Mouse (Mus musculus) liver, adult 2 months (tissue): ENCODE results near the gene Gm17660. TPM values are rescaled to one million over a fixed set of nuclear protein-coding genes. Genes with fewer than 3 reads are reported as not detected.

Experiments used
- DNase-seq: peaks from one replicate; pipeline ENCODE4 v3.0.0-alpha.2; 2011; ENCODE audit warnings: low read depth, low spot score; ENCODE audit errors: extremely low read depth
- H3K27ac ChIP-seq: fragments of 200-500 bp; replicated peaks from 2 replicates; pipeline ENCODE4 v1.5.1; 2012; ENCODE audit warnings: low read depth, mild to moderate bottlenecking, control low read depth, inconsistent platforms, low read length; ENCODE audit not compliant: insufficient read depth
- H3K27me3 ChIP-seq: fragments of 200-500 bp; 2 replicates; pipeline ENCODE4 v1.6.1; 2012; ENCODE audit warnings: mild to moderate bottlenecking, moderate library complexity, low read length, inconsistent platforms; ENCODE audit not compliant: control insufficient read depth, insufficient read depth
- H3K36me3 ChIP-seq: fragments of 200-500 bp; 2 replicates; pipeline ENCODE4 v1.6.1; 2012; ENCODE audit warnings: low read length, inconsistent platforms; ENCODE audit not compliant: control insufficient read depth, insufficient read depth
- H3K4me1 ChIP-seq: fragments of 200-500 bp; 2 replicates; pipeline ENCODE4 v1.6.1; 2011; ENCODE audit warnings: low read length; ENCODE audit not compliant: control insufficient read depth, insufficient read depth
- H3K4me3 ChIP-seq: fragments of 200-500 bp; 2 replicates; pipeline ENCODE4 v1.5.1; 2011; ENCODE audit warnings: low read depth, mild to moderate bottlenecking, control low read depth, low read length, moderate library complexity; ENCODE audit not compliant: insufficient read depth
- H3K79me2 ChIP-seq: fragments of 200-500 bp; 2 replicates; pipeline ENCODE4 v1.6.1; 2012; ENCODE audit warnings: inconsistent platforms, mild to moderate bottlenecking, low read length, moderate library complexity; ENCODE audit not compliant: control insufficient read depth, insufficient read depth
- H3K9ac ChIP-seq: fragments of 200-500 bp; 2 replicates; pipeline ENCODE4 v1.6.1; 2012; ENCODE audit warnings: low read depth, mild to moderate bottlenecking, control low read depth, inconsistent platforms, low read length
- CTCF ChIP-seq: fragments of 200-500 bp; IDR thresholded peaks from 2 replicates; pipeline ENCODE4 v1.5.1; 2011; ENCODE audit warnings: low read depth, low read length, control low read depth
- POLR2A ChIP-seq: fragments of 200-500 bp; IDR thresholded peaks from 2 replicates; pipeline ENCODE4 v1.6.1; 2011; ENCODE audit warnings: low read length, control low read depth; ENCODE audit not compliant: insufficient read depth; ENCODE audit errors: extremely low read depth
- WGBS: fragments of 180-500 bp; shearing (Covaris S2); methylation state at CpG from one replicate; pipeline ENCODE4 v1.1.7; 2018; 5-methylcytosine and 5-hydroxymethylcytosine counted together
- polyA plus RNA-seq: library from polyadenylated mRNA; depleted of rRNA; stranded (reverse); fragments of >200 nt; gene quantifications from 2 replicates; pipeline ENCODE4 v1.2.3, GENCODE M21; 2012
- total RNA-seq: library from RNA; depleted of rRNA; stranded (reverse); fragments of >200 nt; gene quantifications from 2 replicates; pipeline ENCODE4 v1.2.3, GENCODE M21; 2014

The Gm17660 gene
- total and polyA plus RNA-seq, 2 experiments = not detected

DNA sequence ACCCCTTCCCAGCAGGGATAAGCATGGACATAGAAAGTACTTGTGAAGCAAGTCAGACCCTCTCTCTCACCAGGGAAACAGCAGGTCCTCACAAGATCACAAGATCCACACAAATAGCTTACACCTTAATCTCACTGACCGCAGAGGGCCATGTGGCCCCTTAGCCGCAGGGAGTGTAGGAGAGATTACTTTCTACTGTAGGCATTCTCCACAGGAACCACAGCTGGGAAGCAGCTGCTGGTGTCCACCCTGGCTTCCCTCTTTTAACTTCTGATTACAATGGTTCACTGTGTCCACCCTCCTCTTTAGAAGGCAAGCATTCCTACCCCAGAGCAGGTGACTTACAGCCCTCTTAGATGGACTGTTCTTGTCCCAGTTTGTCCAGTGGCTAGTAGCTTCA, 33.7 kb downstream of the Gm17660 start:
- H3K27ac ChIP-seq = no peak overlapping the region
- H3K36me3 ChIP-seq = no peaks in the 10 kb centered on the region
- no peak for TF ChIP-seq POLR2A
- no peak overlapping the region for H3K4me3 ChIP-seq
- whole genome bisulfite sequencing = 64% methylated on average over 2 of the region's 2 CpGs
- H3K4me1 ChIP-seq = peaks cover 19% of the 10 kb centered on the region
- no peaks in the 10 kb centered on the region for H3K79me2 ChIP-seq
- H3K27me3 ChIP-seq = no peaks in the 10 kb centered on the region
- no peak for DNase-seq
- no peak overlapping the region for H3K9ac ChIP-seq

DNA sequence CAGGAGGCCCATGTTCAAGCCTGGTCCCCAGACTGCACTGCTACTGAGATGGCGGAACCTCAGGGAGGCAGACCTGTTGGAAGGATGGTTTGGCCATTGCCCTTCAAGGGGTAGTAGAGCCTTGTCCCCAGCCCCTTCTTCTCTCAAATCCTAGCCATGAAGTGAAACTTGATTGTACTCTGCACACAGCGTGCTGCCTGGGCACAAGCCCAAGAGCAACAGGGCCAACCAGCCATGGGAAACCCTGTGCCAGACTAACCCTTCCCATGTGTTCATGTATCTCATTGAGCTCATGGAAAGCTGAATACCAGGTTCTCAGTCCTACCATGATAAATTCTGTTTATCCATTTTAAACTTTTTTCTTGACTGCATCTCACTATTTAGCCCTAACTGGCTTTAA, 34.5 kb downstream of the Gm17660 start:
- no peak overlapping the region for H3K4me3 ChIP-seq
- H3K27ac ChIP-seq = no peak overlapping the region
- H3K4me1 ChIP-seq = peaks cover 15% of the 10 kb centered on the region
- H3K27me3 ChIP-seq = no peaks in the 10 kb centered on the region
- WGBS = 50% methylated on average over 2 of the region's 2 CpGs
- H3K9ac ChIP-seq = no peak overlapping the region
- DNase-seq = peak; percentile 73
- H3K79me2 ChIP-seq = no peaks in the 10 kb centered on the region
- no peak for TF ChIP-seq POLR2A
- no peak for TF ChIP-seq CTCF
- no peaks in the 10 kb centered on the region for H3K36me3 ChIP-seq

DNA sequence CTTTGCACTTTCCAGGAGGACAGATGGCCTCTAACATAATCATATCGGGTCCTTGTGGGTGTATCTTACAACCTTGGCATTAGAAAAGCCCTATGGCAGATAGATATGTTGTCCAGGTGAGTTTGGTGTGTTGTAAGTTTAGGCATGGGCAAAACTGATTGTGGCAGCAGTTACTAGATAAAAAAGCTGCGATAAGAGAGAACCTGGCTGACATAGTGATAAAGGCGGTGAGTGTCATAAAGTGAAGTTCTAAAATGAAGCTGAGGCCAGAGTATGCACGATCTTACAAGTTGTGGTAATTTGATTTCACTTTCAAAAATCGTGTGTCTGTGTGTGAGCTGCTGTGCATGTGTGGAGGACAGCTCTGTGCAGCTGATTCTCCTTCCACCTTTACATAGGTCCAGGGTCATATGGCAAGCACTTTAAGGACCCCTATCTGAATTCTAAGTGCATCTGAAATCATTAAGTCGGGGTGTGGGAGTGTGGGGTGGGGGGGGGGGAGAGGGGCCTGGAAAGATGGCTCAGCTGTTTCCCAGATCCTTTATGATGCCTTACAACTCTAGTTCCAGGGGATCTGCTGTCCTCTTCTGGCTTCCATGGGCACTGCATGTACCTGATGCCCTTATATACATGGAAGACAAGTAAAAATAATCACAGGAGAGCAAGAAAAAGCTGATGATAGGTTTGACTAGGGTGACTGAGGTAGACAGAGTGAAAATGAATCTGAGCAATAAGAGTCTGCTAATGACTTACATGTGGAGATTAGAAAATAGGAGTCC, 38.1 kb downstream of the Gm17660 start:
- 67% methylated on average over 6 of the region's 6 CpGs for WGBS
- Histone ChIP-seq H3K4me1 (peaks cover 22% of the 10 kb centered on the region), H3K27me3 (no peaks in the 10 kb centered on the region), H3K9ac (no peak overlapping the region), H3K4me3 (no peak overlapping the region), H3K36me3 (no peaks in the 10 kb centered on the region), H3K27ac (no peak overlapping the region), H3K79me2 (no peaks in the 10 kb centered on the region)
- DNase-seq = peak; percentile 64
- no peak for TF ChIP-seq POLR2A
- TF ChIP-seq CTCF = peak; percentile 63

- Histone ChIP-seq H3K27ac (peak overlapping the region; percentile 90), H3K79me2 (no peaks in the 10 kb centered on the region), H3K27me3 (no peaks in the 10 kb centered on the region), H3K4me3 (no peak overlapping the region), H3K9ac (no peak overlapping the region), H3K4me1 (peaks cover 26% of the 10 kb centered on the region), H3K36me3 (no peaks in the 10 kb centered on the region)
- TF ChIP-seq CTCF = no peak
- TF ChIP-seq POLR2A = no peak
- DNase-seq = peak; percentile 70
- WGBS = 50% methylated on average over 1 of the region's 1 CpGs
These were observed 40.7 kb downstream of the Gm17660 start for GRCm38 (mm10) chr5:104036686-104037085.

- peak overlapping the region; percentile 91 for H3K27ac ChIP-seq
- TF ChIP-seq CTCF (no peak), POLR2A (no peak)
- no peak overlapping the region for H3K4me3 ChIP-seq
- peaks cover 26% of the 10 kb centered on the region for H3K4me1 ChIP-seq
- no peaks in the 10 kb centered on the region for H3K79me2 ChIP-seq
- peak; percentile 94 for DNase-seq
- H3K9ac ChIP-seq = no peak overlapping the region
- no peaks in the 10 kb centered on the region for H3K36me3 ChIP-seq
- no peaks in the 10 kb centered on the region for H3K27me3 ChIP-seq
- 10% methylated on average over 1 of the region's 1 CpGs for WGBS
These were observed 41.6 kb downstream of the Gm17660 start for GRCm38 (mm10) chr5:104035824-104036223.

- TF ChIP-seq CTCF (no peak), POLR2A (no peak)
- no peak overlapping the region for H3K9ac ChIP-seq
- no peaks in the 10 kb centered on the region for H3K79me2 ChIP-seq
- H3K4me3 ChIP-seq = no peak overlapping the region
- H3K4me1 ChIP-seq = peaks cover 26% of the 10 kb centered on the region
- H3K27me3 ChIP-seq = no peaks in the 10 kb centered on the region
- no peaks in the 10 kb centered on the region for H3K36me3 ChIP-seq
- peak overlapping the region; percentile 91 for H3K27ac ChIP-seq
- DNase-seq = no peak
These were observed 42.3 kb downstream of the Gm17660 start for GRCm38 (mm10) chr5:104035066-104035465.
